Comparison of ENCODE assay signal across 41 mouse cellular contexts in the genomic region with DNA sequence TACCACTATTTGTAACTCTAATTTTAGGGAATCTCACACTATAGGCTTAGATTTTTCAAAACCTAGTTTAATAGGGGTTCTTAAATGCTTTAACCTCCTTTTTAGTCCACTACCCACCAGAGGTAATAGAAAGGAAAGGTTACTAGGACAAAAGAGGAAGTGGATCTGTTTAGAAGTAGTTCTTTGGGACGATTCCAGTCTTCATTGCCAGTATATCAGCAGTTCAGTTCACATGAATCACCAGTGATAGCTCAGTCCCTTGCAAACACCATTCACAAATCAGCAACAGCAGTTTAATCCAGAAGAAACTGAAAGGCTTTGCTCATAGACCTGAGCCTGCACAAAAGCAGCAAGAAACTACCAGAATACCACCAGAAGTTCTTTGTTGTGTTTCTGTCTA. TPM values are rescaled to one million over a fixed set of nuclear protein-coding genes. Genes with fewer than 3 reads are reported as not detected.
"Had no signal": no experiment of that assay in that cellular context is flagged by ENCODE, and none has a peak within 500 bp of the region (broad histone marks: within the 10 kb centered on the region; RNA-seq: fewer than 3 reads in every experiment).

No protein-coding gene starts in this region.

- H3K27ac ChIP-seq: left cerebral cortex, adult 2 months; limb, embryonic 10.5 days; limb, embryonic 12.5 days; limb, embryonic 13.5 days; limb, embryonic 15.5 days; liver, embryonic 12.5 days; liver, embryonic 13.5 days; liver, embryonic 14.5 days; liver, embryonic 15.5 days; lung, embryonic 15.5 days; macrophage; midbrain, embryonic 10.5 days; midbrain, embryonic 12.5 days; midbrain, embryonic 13.5 days; midbrain, embryonic 15.5 days had no signal

- H3K9me3 ChIP-seq: limb, embryonic 10.5 days; limb, embryonic 12.5 days; limb, embryonic 15.5 days; liver, embryonic 12.5 days; liver, embryonic 13.5 days; liver, embryonic 15.5 days; lung, embryonic 15.5 days; midbrain, embryonic 10.5 days; midbrain, embryonic 12.5 days had no signal

- H3K36me3 ChIP-seq: liver, embryonic 12.5 days; liver, embryonic 13.5 days; liver, embryonic 15.5 days; lung, embryonic 15.5 days; midbrain, embryonic 15.5 days had no signal

- H3K9ac ChIP-seq: limb, embryonic 12.5 days; limb, embryonic 13.5 days; limb, embryonic 15.5 days; liver, embryonic 12.5 days; liver, embryonic 13.5 days; liver, embryonic 14.5 days; liver, embryonic 15.5 days; liver, postnatal 0 days; lung, embryonic 14.5 days; lung, embryonic 15.5 days; midbrain, embryonic 12.5 days; midbrain, embryonic 13.5 days; midbrain, embryonic 15.5 days had no signal

- H3K4me2 ChIP-seq: limb, embryonic 12.5 days; limb, embryonic 13.5 days; limb, embryonic 15.5 days; liver, embryonic 12.5 days; liver, embryonic 13.5 days; liver, embryonic 15.5 days; lung, embryonic 14.5 days; lung, embryonic 15.5 days; midbrain, embryonic 11.5 days; midbrain, embryonic 12.5 days; midbrain, embryonic 13.5 days; midbrain, embryonic 15.5 days had no signal

- H3K4me1 ChIP-seq: limb, embryonic 10.5 days; limb, embryonic 13.5 days; limb, embryonic 15.5 days; liver, embryonic 12.5 days; liver, embryonic 13.5 days; liver, embryonic 15.5 days; lung, embryonic 15.5 days; megakaryocyte, embryonic 14.5 days; midbrain, embryonic 10.5 days; midbrain, embryonic 12.5 days; midbrain, embryonic 13.5 days; midbrain, embryonic 15.5 days had no signal

- ATAC-seq: liver, embryonic 12.5 days; liver, postnatal 0 days; lung, postnatal 0 days; midbrain, embryonic 13.5 days; midbrain, embryonic 15.5 days; midbrain, embryonic 16.5 days had no signal

- H3K4me3 ChIP-seq: left cerebral cortex, adult 2 months; limb, embryonic 10.5 days; limb, embryonic 12.5 days; limb, embryonic 13.5 days; limb, embryonic 15.5 days; liver, embryonic 12.5 days; liver, embryonic 13.5 days; liver, embryonic 15.5 days; lung, embryonic 15.5 days; megakaryocyte, embryonic 14.5 days; midbrain, embryonic 10.5 days; midbrain, embryonic 12.5 days; midbrain, embryonic 13.5 days; midbrain, embryonic 15.5 days; myocyte had no signal

- DNase-seq: left cerebral cortex, postnatal 4 days; liver; liver, embryonic 13.5 days; liver, postnatal 0 days; lung, adult 18-20 months; lung, adult 2 months; lung, embryonic 14.5 days; lung, postnatal 10 days; lung, postnatal 14 days; lung, postnatal 36 days; lung, postnatal 4 days; midbrain, embryonic 14.5 days had no signal

- H3K27me3 ChIP-seq: limb, embryonic 12.5 days; limb, embryonic 13.5 days; limb, embryonic 15.5 days; liver, embryonic 12.5 days; liver, embryonic 13.5 days; liver, embryonic 15.5 days; lung, embryonic 15.5 days; megakaryocyte, embryonic 14.5 days; midbrain, embryonic 12.5 days; midbrain, embryonic 13.5 days; midbrain, embryonic 15.5 days had no signal

RNA-seq across cellular contexts. Expression of a gene that starts 58.5 kb away (rescaled TPM):
- total RNA-seq: left cerebral cortex, adult 2 months; left cerebral cortex, adult 8-10 months; left cerebral cortex, postnatal 10 days; left cerebral cortex, postnatal 25 days; left cerebral cortex, postnatal 36 days; megakaryocyte progenitor cell, adult 5-6 weeks; megakaryocyte, adult 5-6 weeks; megakaryocyte-erythroid progenitor cell, adult 5-6 weeks; monocyte, adult 5-6 weeks had no signal
- polyA plus RNA-seq: limb, embryonic 10.5 days; limb, embryonic 13.5 days; limb, embryonic 15.5 days; liver, embryonic 12.5 days; liver, embryonic 13.5 days; liver, embryonic 14.5 days; liver, embryonic 15.5 days; liver, embryonic 16.5 days; liver, postnatal 0 days; lung, adult 2 months; lung, embryonic 14.5 days; lung, embryonic 15.5 days; lung, embryonic 16.5 days; lung, postnatal 0 days; macrophage; myocyte had no signal
